Mouse (Mus musculus) embryonic facial prominence, embryonic 12.5 days (tissue): ENCODE results near the gene Ifi27l2b. TPM values are rescaled to one million over a fixed set of nuclear protein-coding genes. Genes with fewer than 3 reads are reported as not detected.
"Not testable (repeated sequence)": the region's sequence is repeated elsewhere in the genome, so short reads cannot be mapped to it uniquely, and the experiment has no call there.

ENCODE experiments used
- ATAC-seq: fragments of 200-750 bp; cut with Nextera tagmentation; 2 replicates; pipeline ENCODE4 v1.8.0; 2017; ENCODE audit not compliant: insufficient number of reproducible peaks, insufficient read depth, low FRiP score, low TSS enrichment
- H3K27ac ChIP-seq: fragments of 300-500 bp; sonication (generic); 2 replicates; pipeline ENCODE4 v1.5.1; 2016; ENCODE audit warnings: mild to moderate bottlenecking
- H3K27me3 ChIP-seq: fragments of 300-500 bp; sonication (generic); 2 replicates; pipeline ENCODE4 v1.6.1; 2016; ENCODE audit warnings: mild to moderate bottlenecking, moderate library complexity
- H3K36me3 ChIP-seq: fragments of 300-500 bp; sonication (generic); 2 replicates; pipeline ENCODE4 v1.6.1; 2016; ENCODE audit warnings: mild to moderate bottlenecking
- H3K4me1 ChIP-seq: fragments of 300-500 bp; sonication (generic); 2 replicates; pipeline ENCODE4 v1.6.1; 2016
- H3K4me2 ChIP-seq: fragments of 300-500 bp; sonication (generic); replicated peaks from 2 replicates; pipeline ENCODE4 v1.6.1; 2016; ENCODE audit warnings: mild to moderate bottlenecking, moderate library complexity
- H3K4me3 ChIP-seq: fragments of 300-500 bp; sonication (generic); 2 replicates; pipeline ENCODE4 v1.5.1; 2016; ENCODE audit warnings: mild to moderate bottlenecking
- H3K9ac ChIP-seq: fragments of 300-500 bp; sonication (generic); 2 replicates; pipeline ENCODE4 v1.6.1; 2016; ENCODE audit warnings: mild to moderate bottlenecking, moderate library complexity
- H3K9me3 ChIP-seq: fragments of 300-500 bp; sonication (generic); 2 replicates; pipeline ENCODE4 v1.6.1; 2016; ENCODE audit warnings: mild to moderate bottlenecking, moderate library complexity
- WGBS: fragments of 180-500 bp; shearing (Covaris S2); methylation state at CpG from one replicate; pipeline ENCODE4 v1.1.7; 2016; 5-methylcytosine and 5-hydroxymethylcytosine counted together
- polyA plus RNA-seq: library from polyadenylated mRNA; unstranded; fragments of >200 nt; fragmentation: Nextera tagmentation; extraction: Ambion mirVana; gene quantifications from 2 replicates; pipeline ENCODE4 v1.2.1, GENCODE M21; 2016

Gene Ifi27l2b
- polyA plus RNA-seq, 1 experiment from 2014 or later = not detected

GRCm38 (mm10) chr12:103482781-103483180 lies 25.8 kb upstream of the Ifi27l2b start:
- no peak overlapping the region for H3K27ac ChIP-seq
- no peak overlapping the region for H3K4me2 ChIP-seq
- no peaks in the 10 kb centered on the region for H3K36me3 ChIP-seq
- no peaks in the 10 kb centered on the region for H3K4me1 ChIP-seq
- no peak for ATAC-seq
- H3K4me3 ChIP-seq = no peak overlapping the region
- no peaks in the 10 kb centered on the region for H3K9me3 ChIP-seq
- no peak overlapping the region for H3K9ac ChIP-seq
- no peaks in the 10 kb centered on the region for H3K27me3 ChIP-seq
- WGBS = 73% methylated on average over 2 of the region's 2 CpGs

DNA sequence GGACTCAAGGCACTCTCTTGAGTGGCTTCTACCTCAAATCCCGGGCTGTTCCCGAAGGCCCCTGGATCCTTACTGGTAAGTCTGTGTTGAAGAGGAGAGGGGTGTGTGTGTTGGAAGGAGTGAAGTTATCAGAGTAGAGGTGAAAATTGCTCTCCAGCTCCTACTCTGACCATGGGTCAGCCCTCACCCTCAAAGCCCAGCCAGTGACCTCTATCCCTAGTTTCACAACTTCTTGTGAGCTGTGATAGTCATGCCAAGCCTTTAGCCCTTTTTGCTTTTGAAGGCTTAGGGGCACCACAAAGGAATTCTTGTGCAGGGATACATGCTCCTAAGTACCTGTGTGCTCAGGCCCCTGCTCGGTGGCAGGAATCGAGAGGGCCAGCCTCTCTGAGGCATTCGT lies 24.6 kb upstream of the Ifi27l2b start:
- Histone ChIP-seq H3K36me3 (no peaks in the 10 kb centered on the region), H3K4me1 (no peaks in the 10 kb centered on the region), H3K9me3 (no peaks in the 10 kb centered on the region), H3K4me3 (no peak overlapping the region), H3K9ac (no peak overlapping the region), H3K27ac (no peak overlapping the region), H3K4me2 (no peak overlapping the region), H3K27me3 (no peaks in the 10 kb centered on the region)
- 69% methylated on average over 5 of the region's 5 CpGs for WGBS
- no peak for ATAC-seq

GRCm38 (mm10) chr12:103477461-103478015 lies 20.5 kb upstream of the Ifi27l2b start:
- WGBS = 71% methylated on average over 7 of the region's 7 CpGs
- Histone ChIP-seq H3K27ac (no peak overlapping the region), H3K9ac (no peak overlapping the region), H3K27me3 (no peaks in the 10 kb centered on the region), H3K36me3 (no peaks in the 10 kb centered on the region), H3K4me1 (no peaks in the 10 kb centered on the region), H3K4me3 (no peak overlapping the region), H3K4me2 (no peak overlapping the region), H3K9me3 (no peaks in the 10 kb centered on the region)
- no peak for ATAC-seq

- ATAC-seq = no peak
- 76% methylated on average over 1 of the region's 1 CpGs for WGBS
Measured at GRCm38 (mm10) chr12:103476779-103477389, 19.9 kb upstream of the Ifi27l2b start.

GRCm38 (mm10) chr12:103474481-103474880 lies 17.5 kb upstream of the Ifi27l2b start:
- H3K4me1 ChIP-seq = no peaks in the 10 kb centered on the region
- H3K27ac ChIP-seq = no peak overlapping the region
- no peak overlapping the region for H3K9ac ChIP-seq
- H3K27me3 ChIP-seq = no peaks in the 10 kb centered on the region
- H3K4me3 ChIP-seq = no peak overlapping the region
- no peaks in the 10 kb centered on the region for H3K36me3 ChIP-seq
- no peaks in the 10 kb centered on the region for H3K9me3 ChIP-seq
- no peak for ATAC-seq
- H3K4me2 ChIP-seq = no peak overlapping the region
- 52% methylated on average over 2 of the region's 2 CpGs for WGBS

More at GRCm38 (mm10) chr12:103476779-103477389, 19.9 kb upstream of the Ifi27l2b start:
- Histone ChIP-seq H3K27ac (no peak overlapping the region), H3K36me3 (no peaks in the 10 kb centered on the region), H3K27me3 (no peaks in the 10 kb centered on the region), H3K9ac (no peak overlapping the region), H3K4me3 (no peak overlapping the region), H3K4me2 (no peak overlapping the region), H3K9me3 (no peaks in the 10 kb centered on the region), H3K4me1 (no peaks in the 10 kb centered on the region)

DNA sequence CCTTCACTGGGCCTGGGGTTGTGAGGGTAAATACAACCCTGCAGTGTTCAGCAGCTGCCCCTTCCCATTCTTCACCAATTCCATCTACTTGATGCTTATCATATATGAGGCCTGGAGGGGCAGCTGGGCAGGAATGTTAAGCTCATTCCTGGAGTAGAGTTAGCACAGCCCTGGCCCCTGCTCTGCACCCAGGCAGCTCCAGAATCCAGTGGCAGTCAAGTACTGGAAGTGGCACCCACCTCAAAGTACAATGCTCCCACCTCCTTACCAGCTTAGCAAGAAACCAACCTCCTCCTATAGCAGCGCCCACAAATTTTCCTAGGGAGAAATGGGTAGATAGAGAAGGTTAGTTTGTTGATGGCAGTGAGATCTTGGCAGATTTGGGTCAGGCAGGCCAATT lies 296 bp downstream of the Ifi27l2b start:
- H3K4me2 ChIP-seq, H3K36me3 ChIP-seq, H3K4me3 ChIP-seq, H3K9ac ChIP-seq, ATAC-seq, H3K4me1 ChIP-seq, H3K27ac ChIP-seq, H3K9me3 ChIP-seq, H3K27me3 ChIP-seq: not testable (repeated sequence)
- WGBS = no CpG with 5 or more reads among the region's 1 CpGs

DNA sequence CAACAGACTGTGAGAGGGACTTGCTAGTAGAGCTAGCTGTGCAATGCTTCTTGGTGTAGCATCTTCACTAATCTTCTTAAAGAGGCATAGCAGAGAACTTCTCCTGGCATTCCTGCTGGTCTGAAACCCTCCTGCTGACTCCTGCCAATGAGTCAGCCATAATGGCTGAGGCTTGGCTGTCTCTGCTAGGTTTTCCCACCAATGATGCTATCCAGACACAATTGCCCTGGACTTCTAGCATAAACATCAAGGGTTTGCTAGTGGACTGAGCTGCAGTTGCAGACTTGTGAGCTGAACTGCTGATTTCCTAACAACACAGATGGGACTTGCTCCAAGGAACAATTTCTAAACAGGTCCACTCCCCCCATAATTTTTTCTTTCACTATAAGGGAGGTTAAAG lies 3.7 kb downstream of the Ifi27l2b start:
- Histone ChIP-seq H3K36me3 (no peaks in the 10 kb centered on the region), H3K4me2 (no peak overlapping the region), H3K27me3 (no peaks in the 10 kb centered on the region), H3K9ac (no peak overlapping the region), H3K4me3 (no peak overlapping the region), H3K4me1 (no peaks in the 10 kb centered on the region), H3K9me3 (no peaks in the 10 kb centered on the region), H3K27ac (no peak overlapping the region)
- ATAC-seq = no peak

DNA sequence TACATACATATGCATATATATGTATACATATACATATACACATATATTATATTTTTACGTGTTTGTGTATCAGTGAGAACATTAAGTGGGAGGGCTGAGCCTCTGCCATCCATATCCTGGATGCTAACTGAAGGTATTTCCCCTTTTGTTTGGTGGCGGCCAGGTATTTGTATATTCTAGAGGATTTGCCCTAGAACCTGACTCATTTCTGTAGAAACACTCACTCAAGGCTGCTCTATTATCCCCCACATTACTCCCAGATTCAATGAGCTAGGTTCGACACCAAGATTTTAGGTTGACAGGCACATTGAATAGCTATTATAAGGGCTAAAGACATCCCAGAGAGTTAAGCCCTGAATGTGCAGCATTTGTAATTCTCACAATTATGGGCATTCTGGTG lies 12.0 kb downstream of the Ifi27l2b start:
- no peak overlapping the region for H3K4me3 ChIP-seq
- no peaks in the 10 kb centered on the region for H3K9me3 ChIP-seq
- H3K27me3 ChIP-seq = no peaks in the 10 kb centered on the region
- no peak overlapping the region for H3K4me2 ChIP-seq
- no peaks in the 10 kb centered on the region for H3K4me1 ChIP-seq
- no peak overlapping the region for H3K9ac ChIP-seq
- no peak overlapping the region for H3K27ac ChIP-seq
- 78% methylated on average over 3 of the region's 3 CpGs for WGBS
- ATAC-seq = no peak
- H3K36me3 ChIP-seq = no peaks in the 10 kb centered on the region

GRCm38 (mm10) chr12:103444261-103444660 lies 12.8 kb downstream of the Ifi27l2b start:
- H3K27ac ChIP-seq, H3K27me3 ChIP-seq, ATAC-seq, H3K4me2 ChIP-seq, H3K9me3 ChIP-seq, H3K9ac ChIP-seq, H3K4me1 ChIP-seq, H3K36me3 ChIP-seq, H3K4me3 ChIP-seq: not testable (repeated sequence)
- 51% methylated on average over 6 of the region's 7 CpGs for WGBS

DNA sequence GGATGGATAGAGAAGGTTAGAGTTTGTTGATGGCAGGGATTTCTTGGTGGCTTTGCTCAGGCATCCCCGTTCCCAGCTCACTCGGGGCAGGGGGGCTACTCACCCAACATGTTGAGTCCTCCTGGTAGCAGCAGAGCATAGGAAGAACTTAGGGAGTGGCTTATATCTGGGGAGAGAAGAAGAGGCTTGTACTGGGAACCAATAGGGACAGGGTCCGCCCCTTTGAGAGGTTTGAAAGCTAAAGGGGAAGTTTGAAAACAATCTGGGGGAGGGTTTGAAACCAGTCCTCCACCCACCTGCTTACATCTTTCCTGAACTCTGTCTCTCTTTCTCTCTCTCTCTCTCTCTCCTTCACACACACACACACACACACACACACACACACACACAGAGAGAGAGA lies 13.5 kb downstream of the Ifi27l2b start, which contains the start of gene Ifi27l2a:
Ifi27l2a (minus strand) TSS at position 157 of the 400 bp plus-strand sequence.
- Histone ChIP-seq H3K4me2 (no peak within 1 kb of the TSS), H3K4me3 (no peak within 1 kb of the TSS), H3K9me3 (no peaks in the 10 kb centered on the region), H3K36me3 (no peaks in the 10 kb centered on the region), H3K27ac (no peak within 1 kb of the TSS), H3K9ac (no peak within 1 kb of the TSS), H3K27me3 (no peaks in the 10 kb centered on the region), H3K4me1 (no peaks in the 10 kb centered on the region)
- 61% methylated on average over 3 of the region's 3 CpGs for WGBS
- no peak for ATAC-seq

DNA sequence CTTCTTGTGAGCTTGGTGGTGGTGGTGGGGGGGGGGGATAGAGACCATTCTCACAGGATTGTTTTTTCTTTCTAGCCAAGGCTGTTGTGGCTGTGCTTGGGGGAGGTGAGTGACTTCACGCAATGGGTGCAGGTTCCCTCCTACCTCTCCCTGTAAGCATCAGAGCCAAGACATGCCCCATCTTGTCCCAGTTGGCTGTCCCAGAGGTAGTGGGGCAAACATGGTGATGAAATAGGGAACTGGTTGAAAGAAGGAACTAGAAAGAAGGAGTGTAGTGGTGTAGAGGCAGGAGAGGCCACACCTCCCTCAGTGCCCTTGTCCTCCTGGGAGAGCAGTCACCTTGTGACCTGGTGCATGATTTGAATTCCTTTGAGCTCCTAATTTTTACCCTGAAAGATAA lies 19.4 kb downstream of the Ifi27l2b start:
- WGBS = 75% methylated on average over 1 of the region's 1 CpGs
- Histone ChIP-seq H3K4me3 (no peak overlapping the region), H3K27me3 (no peaks in the 10 kb centered on the region), H3K36me3 (no peaks in the 10 kb centered on the region), H3K4me1 (no peaks in the 10 kb centered on the region), H3K27ac (no peak overlapping the region), H3K4me2 (no peak overlapping the region), H3K9ac (no peak overlapping the region), H3K9me3 (no peaks in the 10 kb centered on the region)
- ATAC-seq = no peak

- Histone ChIP-seq H3K4me1 (no peaks in the 10 kb centered on the region), H3K9me3 (no peaks in the 10 kb centered on the region), H3K36me3 (no peaks in the 10 kb centered on the region), H3K4me3 (no peak overlapping the region), H3K27ac (no peak overlapping the region), H3K9ac (no peak overlapping the region), H3K27me3 (no peaks in the 10 kb centered on the region), H3K4me2 (no peak overlapping the region)
- ATAC-seq = no peak
Measured at GRCm38 (mm10) chr12:103434861-103435260, 22.2 kb downstream of the Ifi27l2b start.
